Mouse (Mus musculus) cerebellum, adult 8-10 months (tissue): ENCODE data around the gene Elf4.
"Not testable (repeated sequence)": the region's sequence is repeated elsewhere in the genome, so short reads cannot be mapped to it uniquely, and the experiment has no call there.

ENCODE experiments used
- DNase-seq: peaks from one replicate; pipeline ENCODE4 v3.0.0; 2022

Elf4 gene

DNA sequence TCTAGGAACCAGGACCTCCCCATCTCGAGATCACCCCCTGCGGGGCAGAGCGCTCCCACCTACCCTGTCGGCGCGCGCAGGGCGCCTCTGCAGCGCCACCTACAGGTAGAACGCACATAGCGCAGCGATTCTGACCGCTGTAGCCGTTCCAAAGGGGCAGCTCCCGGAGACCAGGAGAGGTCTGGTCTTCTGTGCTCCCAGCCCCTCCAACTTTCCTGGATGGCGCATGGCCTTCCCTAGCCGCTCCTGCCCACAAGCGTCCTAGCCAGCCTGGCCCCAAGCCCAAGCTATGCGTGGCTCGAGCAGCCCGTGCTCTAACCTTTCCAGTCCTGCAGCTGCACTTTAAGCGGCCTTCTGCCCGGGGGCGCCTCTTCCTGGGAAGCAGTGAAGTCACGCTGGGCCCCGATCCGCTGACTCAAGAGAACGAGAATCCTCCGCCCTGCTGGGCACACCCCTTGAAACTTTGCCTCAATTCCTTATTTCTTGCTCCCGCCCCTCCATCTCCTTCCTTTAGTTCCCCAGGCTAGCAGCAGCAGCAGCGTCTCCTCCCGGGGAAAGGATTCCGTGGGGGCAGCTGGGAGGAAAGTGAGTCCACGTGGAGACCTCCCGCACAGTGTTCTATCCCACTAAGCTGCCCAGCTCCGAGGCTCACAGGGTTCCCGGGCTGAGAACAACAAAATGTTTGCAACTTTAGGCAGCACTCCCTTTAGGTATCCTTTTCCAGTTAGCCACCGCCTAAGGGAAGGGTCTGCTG is at the start of gene Elf4:
TSS of gene Elf4 (minus strand) at position 379 of the 754 bp plus-strand sequence.
- DNase-seq = peak; percentile 20

DNA sequence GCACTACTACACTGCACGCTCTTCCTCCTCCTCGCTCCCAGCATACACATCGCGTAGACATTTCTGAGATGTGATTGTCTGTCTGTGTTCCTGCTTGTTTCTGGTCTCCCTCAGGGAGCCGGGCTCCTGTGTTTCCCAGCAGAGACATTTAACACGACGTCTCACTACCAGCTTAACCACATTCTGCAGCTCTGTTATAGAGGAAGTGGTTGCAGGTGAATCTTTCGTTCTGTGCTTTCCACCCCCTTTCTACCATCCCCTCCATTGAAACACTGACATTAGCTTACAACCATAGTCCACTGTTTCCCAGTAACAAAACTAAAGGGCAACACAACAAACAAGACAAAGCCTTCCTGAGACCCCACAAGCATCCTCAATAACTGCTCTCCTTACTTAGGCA is 30.8 kb upstream of the Elf4 start:
- DNase-seq = no peak

DNA sequence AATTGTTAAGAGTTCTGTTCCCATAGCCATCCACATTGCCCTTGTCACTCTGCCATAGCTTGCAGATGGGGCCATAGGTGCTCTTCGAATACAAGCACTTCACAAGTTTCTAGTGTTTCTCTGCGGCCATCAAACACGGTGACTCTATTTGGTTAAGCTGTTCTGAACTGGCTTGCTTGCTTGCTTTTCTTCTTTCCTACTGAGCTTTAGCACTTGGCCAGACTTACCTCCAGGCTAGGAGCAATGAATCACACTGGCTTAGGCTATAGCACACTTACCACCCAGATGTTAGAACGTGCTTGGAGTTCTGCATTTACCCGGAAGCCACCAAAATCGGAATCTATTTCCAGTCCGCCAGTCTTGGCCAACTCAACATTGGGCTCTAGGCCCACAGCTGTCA is 18.8 kb upstream of the Elf4 start:
- DNase-seq = no peak

DNA sequence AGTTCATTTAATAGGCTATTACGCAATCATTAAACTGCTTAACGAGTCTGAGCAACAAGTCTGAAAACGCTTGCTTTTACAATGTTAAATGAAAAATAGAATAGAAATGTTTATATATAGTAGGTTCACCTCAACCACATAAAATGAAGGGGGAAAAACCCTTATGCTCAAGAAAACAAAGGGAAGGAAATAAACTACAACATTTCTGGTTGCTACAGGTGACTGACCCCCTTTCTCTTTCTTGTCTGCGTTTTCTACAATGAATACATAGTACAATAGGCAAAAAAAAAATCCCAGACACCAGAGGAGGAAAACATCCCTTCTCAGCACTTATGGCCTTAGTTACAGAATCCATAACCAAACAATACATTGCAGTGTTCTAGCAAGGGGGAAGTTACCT is 18.2 kb upstream of the Elf4 start:
- no peak for DNase-seq

DNA sequence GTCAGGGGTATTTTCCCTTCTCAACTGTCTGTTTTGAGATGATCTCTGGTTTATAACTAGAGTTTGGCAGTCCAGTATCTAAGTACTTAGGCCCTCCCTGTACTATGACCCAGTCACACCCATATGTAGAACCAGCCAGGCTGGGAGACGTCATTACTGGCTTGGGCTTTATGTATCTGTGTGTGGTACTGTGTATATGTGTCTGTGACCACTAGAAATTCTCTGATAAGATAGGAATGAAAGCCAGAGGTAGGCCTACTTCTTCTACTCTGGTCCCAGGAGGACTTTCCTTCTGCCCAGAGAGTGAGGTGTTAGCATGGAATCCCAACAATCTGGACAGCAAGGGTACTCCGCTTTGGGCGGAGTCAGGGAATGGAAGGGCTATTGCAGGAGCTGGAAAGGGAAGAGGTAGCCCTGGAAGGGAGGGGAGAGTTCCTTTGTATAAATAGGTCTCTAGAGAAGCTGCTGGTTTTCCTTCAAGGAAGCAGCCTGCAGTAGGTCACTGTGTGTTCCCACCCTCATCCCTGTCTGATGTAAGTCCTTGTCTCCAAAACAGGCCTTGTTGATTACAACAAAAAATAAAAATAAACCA is 4.5 kb upstream of the Elf4 start:
- DNase-seq = no peak

DNA sequence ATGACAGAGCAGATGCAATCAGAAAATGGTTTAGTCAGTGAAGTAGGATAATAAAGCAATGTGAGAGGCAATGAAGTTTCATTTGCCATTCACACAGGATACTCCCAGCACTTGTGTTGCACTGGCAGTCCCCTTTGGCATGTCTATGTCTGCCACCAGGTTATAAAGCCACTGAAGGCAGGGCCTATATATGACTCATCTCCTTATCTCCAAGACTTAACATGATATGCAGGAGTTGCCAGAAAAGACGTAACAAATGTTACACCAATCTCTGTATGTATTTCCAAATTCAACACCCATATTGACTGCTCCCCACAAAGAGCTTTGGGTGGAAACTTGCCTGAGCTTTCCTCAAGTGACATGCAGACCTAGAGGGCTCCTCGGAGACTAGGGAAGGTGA is 3.2 kb upstream of the Elf4 start:
- no peak for DNase-seq

DNA sequence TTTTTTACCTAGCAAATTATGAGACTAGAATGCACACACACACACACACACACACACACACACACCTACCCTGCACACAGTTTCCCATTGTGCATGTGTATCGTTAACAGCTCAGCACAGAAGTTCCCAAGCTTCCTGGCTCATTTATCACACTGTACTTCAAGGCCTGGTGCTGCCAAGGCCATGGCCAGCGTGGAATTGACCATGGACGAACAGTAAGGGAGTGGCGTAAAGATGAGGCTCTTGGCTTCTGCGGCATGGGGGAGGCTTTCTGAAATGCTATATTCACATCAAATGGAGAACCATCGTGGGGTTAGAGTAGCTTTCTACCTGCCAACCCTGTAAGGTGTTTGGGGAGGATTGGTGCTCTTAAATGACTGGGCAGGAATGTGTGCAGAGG is 1.5 kb upstream of the Elf4 start:
- no peak for DNase-seq

DNA sequence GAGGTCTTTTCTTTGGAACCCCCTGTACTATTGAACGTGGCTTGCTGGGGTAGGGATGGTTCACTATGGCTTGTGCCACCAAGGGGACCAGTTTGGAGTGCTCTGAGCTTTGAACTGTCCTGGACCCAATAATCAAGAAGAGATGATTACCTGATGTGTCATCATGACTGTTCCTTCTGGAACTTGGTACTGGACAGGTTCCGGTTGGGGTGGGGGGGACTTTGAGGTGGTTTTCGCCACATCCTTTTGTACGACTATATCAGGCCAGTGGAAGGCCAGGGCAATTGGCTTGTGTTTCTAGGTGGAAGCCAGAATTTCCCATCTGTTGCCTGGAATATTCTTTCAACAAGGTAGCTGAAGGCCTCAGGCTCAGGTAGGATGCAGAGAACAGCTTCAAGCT is 704 bp upstream of the Elf4 start:
- DNase-seq = no peak

DNA sequence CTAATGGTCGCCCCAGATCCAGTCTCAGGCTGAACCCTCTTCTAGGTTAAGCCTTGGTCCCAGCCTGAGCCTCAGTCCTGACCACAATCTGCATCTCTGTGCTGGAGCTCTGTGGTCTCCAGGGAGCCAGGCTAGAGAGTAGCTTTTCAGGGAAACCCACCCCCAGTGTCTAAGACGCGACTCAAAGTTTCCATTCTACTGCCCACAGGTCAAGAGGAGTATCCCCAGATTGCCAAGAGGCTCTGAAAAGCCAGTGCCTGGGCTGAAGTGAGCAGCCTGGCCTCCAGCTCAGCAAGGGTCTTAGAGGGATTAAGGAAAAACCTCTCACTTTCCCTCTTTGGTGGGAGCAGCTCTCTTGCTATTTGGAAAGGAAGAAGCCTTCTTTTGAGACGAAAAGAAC is 635 bp downstream of the Elf4 start:
- DNase-seq = no peak

DNA sequence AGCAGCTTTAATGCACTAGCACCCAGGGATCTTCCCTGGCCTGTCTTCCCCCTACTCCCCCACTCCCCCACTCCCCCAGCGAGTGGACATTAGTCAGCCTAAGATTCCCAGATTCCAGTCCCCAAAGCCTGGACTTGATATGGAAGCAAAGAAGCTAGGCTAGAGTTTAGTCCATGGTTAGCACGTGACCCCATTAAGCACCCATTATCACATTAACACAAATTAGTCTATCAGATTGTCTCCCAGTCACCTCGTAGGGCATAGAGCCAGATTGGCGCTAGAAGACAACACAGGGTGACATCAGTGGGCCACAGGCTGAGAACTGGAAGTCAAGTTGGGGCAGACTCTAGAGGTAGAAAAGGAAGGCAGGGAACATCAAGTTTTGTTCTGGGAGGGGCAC is 1.9 kb downstream of the Elf4 start:
- no peak for DNase-seq

DNA sequence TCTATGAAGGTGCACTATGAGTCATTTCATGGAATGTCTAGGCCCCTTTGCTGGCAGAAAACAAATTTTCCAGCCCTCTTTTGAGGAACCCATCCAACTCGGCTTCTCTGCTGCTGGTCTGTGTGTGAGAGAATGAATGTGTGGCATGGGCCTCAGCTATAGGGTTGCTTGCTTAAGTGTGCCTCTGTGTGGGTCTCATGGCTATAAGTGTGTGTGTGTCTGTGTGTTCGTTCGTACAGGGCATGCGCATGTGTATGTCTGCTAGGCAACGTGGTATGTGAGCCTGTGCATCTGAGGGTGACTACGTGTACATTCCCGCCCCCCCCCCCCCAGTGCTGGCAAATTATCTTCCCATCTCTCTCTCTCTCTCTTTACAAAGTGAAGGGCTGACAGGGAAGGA is 2.4 kb downstream of the Elf4 start:
- DNase-seq = no peak

DNA sequence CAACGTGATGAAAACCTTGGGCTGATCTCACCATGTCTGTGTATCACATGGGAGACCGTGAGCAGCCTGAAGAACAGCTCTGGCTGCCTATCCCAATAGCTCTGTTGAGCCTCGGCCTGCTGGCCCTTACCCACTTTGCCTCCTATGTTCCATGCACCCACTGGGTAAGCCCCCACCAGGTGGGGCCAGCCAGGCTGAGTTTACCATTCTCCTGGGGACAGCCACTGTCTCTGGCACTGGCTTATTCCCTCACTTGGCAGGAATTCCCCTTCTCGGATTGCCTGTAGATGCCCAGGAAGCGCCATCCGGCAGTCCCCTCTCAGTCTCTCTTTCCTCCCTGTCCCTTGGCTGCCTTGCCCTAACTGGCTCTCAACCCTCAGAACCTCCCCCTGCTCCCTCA is 6.0 kb downstream of the Elf4 start:
- no peak for DNase-seq

DNA sequence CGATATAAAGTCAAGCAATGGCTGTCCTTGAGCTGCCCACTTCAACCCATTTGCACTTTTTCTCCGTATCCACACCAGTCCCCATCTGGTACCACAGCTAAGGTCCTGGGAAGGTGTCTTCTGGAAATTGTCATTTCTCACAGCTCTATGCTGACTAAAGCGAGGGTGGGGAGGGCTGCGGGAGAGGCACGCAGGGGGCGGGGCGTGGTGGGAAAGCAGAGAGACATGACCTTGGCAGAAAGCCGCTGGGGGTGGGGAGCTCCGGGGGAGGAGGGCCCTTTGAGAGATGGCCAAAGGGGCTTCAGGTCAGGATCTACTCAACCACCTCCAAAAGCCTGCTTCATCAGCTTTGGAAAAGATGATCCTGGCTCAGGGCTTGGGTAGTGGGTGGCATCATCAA is 7.9 kb downstream of the Elf4 start:
- no peak for DNase-seq

DNA sequence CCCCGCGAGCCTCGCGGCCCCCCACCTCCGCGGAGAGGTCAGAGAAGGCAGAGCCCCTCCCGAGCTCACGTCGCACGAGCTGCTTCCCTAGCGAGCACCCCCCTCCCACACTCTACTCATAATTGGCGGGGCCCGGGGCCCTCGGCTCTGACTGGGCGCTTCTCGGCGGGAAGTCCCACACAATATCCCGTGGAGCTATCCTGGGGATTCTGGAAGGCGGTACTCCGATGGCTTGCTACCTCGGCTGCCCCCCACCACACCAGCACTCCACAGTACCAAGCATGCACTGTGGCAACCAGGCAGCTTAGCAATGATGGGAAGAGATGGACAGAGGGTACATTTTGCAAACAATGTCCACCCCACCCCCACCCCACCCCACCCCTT is 8.4 kb downstream of the Elf4 start:
- no peak for DNase-seq

DNA sequence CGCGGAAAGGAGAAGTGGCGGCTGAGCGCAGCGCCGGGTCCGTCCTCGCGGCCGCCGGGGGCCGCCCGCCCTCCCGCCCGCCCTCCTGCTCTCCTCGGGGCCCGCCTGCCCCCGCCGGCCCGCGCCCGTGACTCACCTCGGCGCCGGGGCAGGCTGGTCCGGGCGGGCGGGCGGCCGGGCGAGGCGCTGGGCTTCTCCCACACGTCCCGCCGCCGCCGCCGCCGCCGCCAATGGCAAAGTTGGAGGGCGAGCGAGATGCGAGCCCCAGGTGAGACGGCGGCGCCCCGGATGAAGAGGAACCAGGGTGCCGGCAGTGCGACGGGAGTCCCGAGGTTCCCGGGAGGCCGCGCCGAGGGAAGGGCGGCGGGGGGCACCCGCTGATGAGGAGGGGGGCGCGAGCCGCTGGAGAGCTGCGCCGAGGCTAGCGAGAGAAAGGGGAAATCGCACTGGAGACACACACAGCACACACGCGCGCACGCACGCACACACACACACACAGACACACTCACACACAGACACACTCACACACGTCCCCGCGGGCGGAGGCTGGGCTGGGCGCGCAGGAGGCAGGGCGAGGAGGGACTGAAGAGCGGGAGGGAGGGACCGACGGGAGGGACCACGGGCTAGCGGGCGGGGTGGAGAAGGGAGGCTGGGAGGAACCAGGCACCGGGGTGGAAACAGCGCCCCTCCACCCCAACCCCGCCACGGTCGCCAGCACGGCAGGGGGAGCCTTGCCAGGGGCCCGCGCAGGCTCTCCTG is 9.0 kb downstream of the Elf4 start:
- DNase-seq = no peak

DNA sequence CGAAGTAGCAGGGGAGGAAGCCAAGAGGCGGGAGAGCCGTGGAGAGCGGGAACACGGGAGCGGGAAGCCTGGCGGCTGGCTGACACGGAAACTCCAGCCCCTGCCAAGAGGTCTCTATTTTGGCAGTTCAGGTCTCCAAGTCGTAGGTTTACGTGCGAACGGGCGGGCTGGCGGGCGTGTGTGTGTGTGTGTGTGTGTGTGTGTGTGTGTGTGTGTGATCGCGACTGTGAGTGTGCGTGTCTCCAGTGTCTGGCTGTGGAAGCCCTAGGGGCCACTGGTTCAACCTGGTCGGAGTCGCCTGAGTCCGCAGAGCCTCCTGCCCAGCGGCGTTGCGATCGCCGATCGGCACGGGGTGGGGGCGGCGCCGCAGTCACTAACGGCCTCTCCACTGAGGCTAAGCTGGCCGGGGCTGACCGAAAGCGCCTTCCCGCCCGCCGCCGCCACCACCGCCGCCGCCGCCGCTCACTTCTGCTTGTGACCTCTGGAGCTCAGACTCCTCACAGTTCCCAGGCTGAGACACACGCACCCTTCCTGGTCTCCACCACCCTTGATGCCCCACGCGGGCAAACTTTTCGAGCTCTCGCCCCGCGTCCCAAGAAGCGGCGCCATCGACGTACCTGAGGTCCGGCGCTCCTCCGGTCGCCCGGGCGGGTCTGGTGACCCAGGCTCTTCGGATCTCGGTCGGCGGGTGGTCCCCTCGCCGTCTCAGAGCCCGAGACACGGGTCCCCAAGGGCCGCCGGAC is 9.8 kb downstream of the Elf4 start:
- DNase-seq = no peak

DNA sequence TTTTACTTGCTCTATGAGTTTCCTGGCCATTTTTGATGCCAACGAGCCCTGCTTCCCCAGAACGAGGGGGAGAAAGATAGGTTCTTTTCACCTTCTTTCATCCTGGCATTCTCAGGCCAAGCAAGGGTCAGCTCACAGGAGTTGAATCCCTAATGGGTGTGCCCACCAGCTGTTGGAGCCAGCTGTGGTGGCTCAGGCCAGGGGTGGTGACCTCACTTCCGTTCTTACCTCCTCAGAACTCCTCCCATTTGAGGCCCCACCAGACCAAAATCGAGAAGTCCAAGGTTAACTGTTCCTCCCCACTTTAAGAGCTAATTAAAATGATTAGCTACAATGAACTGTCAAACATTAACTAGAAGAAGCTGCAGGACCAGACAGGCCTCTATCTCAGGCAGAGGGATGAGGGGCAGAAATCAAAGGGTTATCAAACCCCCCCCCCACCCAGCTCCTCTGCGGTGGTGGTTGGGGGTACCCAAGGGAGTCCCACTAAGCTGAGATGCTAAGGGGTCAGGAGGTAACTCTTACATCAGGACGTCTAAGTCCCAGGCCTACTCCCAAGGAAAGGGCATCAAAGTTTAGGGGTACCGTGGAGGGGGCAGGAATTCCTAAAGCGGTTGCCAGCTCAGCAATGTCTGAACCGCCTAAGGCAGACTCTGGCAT is 10.6 kb downstream of the Elf4 start:
- no peak for DNase-seq

DNA sequence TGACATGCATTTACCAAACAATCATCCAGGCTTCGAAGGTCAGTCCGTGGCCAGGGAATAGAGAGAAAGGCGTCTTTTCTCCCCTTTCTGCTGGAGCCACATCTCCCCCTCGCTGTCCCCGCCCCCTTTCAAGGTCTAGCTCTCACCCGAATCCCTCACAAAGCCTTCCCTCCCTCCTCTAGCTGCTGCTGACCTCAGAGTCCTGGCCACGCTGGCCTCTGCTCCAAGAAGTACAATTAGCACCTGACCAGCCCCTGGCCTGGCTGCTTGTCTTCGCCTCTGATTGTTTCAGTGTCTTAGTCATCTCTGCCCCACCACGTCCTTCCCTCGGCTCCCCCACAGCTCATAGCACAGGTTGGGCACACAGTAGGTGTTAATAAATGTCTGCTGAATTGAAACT is 13.3 kb downstream of the Elf4 start:
- DNase-seq = no peak

DNA sequence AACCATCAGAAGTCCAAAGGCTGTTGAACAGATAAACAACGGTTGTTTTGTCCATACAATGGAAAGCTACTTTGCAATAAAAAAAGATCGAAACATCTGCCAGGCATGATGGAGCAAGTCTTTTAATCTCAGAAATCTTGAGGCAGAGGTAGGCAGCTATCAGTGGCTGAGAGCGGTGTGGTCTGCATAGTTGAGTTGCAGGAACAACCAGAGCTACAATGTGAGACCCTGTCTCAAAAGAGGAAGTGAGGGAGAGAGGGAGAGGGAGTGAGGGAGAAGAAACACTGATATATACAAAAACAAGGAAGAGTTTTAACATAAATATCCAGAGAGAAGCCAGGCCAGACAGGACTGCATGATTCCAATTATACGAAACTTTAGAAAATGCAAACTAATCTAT is 18.3 kb downstream of the Elf4 start:
- no peak for DNase-seq

DNA sequence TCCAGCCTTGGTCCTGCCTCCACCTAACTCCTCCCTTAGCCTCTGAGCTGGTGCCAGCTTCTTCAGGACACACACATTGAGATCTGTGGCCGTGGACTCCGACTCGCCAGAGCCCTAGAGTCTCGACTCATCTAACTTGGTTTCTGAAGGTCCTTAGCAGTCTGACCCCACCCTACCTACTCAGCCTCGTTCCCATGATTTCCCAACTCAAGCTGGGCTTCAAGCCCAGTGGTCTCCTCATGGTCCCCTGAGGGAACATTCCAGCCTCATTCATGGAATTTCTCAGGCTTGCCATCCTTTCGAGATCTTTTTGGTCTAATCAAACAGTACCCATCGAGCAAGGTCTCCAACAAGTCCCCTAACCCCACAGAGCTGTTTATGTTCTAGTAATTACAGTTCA is 21.0 kb downstream of the Elf4 start:
- DNase-seq = no peak

DNA sequence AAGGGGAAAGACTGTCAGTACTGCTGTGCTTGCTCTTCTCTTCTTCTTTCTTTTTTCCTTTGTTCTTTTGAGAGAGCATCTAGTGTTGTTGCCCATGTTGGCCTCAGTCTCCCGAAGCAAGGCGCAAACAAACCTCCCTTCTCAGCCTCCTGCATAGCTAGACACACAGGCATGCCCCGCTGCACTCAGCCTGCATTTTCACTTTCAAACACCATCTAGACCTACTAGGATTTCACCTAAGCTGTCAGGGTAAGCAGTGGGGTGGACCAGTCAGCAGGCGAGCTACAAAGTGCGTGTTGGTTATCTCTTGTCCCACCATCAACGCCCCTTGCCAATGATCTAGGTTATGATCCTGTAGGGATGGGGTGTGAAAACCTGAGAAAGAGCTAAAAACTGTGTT is 21.4 kb downstream of the Elf4 start:
- DNase-seq = no peak

DNA sequence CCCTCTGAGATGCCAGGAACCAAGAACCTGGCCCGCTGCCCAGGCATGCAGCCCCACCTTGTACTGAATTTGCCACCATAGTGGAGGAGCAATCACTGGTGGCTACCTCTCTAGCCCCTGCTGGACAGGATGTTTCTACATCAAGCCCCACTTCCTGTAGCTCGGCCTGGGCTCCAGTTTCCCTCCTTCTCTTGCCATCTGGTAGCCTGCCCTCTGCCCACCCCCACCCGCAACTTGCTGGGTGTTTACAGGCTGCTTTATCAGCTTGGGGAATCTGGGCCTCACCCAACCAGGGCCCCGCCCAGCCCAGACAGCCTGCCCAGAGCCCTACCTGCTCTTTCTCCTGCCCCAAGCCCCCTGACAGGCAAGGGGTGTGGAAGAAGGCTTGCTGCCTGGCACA is 23.9 kb downstream of the Elf4 start:
- no peak for DNase-seq

DNA sequence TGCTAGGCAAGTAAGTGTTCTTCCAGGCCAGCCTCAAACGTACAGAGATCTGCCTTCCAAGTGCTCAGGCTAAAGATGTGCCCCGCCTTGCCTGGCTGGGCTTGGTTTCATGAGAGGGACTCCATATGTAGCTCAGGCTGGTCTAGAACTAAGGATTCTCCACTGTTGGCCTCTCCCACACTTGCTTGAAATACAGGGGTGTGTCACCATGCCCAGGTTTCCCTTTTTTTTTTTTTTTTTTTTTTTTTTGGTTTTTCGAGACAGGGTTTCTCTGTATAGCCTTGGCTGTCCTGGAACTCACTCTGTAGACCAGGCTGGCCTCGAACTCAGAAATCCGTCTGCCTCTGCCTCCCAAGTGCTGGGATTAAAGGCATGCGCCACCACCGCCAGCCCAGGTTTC is 26.9 kb downstream of the Elf4 start:
- not testable (repeated sequence) for DNase-seq
